Mouse (Mus musculus) heart, postnatal 14 days (tissue): ENCODE measurements around the gene Aaed1. TPM values are rescaled to one million over a fixed set of nuclear protein-coding genes. Genes with fewer than 3 reads are reported as not detected.

Experiments used
- DNase-seq, 2 experiments: peaks; one replicate each; pipeline ENCODE4 v3.0.0; 2021 to 2022
- intact Hi-C: fragments of 180-260 bp; cut with DNase I; formaldehyde crosslinking; loops from one replicate; pipeline ENCODE4 v1.15.1; 2025
- long read RNA-seq, 2 experiments: library from polyadenylated mRNA; stranded (forward); transcript quantifications; one replicate each; pipeline ENCODE4 v2.0.0; 2021
- total RNA-seq, 2 experiments: library from RNA; stranded (reverse); gene quantifications; 2 replicates each; pipeline ENCODE4 v1.2.3; 2021

Gene Aaed1
- total RNA-seq = 10 to 100 TPM; 51.9 to 58.6 TPM
- long read RNA-seq, experiment 1, transcript Aaed1-207 (6 exons, 3,011 nt) = major isoform, 68 of 86 reads
- long read RNA-seq, experiment 1, partial matches to known transcripts = 6 of 86 reads
- long read RNA-seq, experiment 1, other reads (novel, unspliced or antisense) = 5 of 86 reads
- long read RNA-seq, experiment 2, transcript Aaed1-207 (6 exons, 3,011 nt) = major isoform, 48 of 78 reads
- long read RNA-seq, experiment 2, transcript Aaed1-201 (5 exons, 791 nt) = minor isoform, 10 of 78 reads
- long read RNA-seq, experiment 2, partial matches to known transcripts = 2 of 78 reads
- long read RNA-seq, experiment 2, other reads (novel, unspliced or antisense) = 15 of 78 reads

GRCm38 (mm10) chr13:64312024-64312915, at the start of gene Aaed1:
Gene Aaed1 (minus strand): TSS chr13:64312710.
- DNase-seq = peak; percentile 93 to 94
- intact Hi-C loops = loop anchor here (5.0 to 10.0 kb wide), 2 partner anchors 150 to 933 kb away; partner anchors contain the start of gene Habp4

- intact Hi-C loops = loop anchor here (2.0 kb wide), 1 partner anchor 71 kb away; the partner anchor contains the start of gene Cdk20
Measured at GRCm38 (mm10) chr13:64362139-64362538, 49.6 kb upstream of the Aaed1 start.

GRCm38 (mm10) chr13:64361020-64361419, 48.5 kb upstream of the Aaed1 start:
- intact Hi-C loops = no loop called here
- DNase-seq = no peak

More at GRCm38 (mm10) chr13:64362139-64362538, 49.6 kb upstream of the Aaed1 start:
- DNase-seq = no peak

- no peak for DNase-seq
- intact Hi-C loops = no loop called here
Measured at GRCm38 (mm10) chr13:64359702-64360101, 47.2 kb upstream of the Aaed1 start.

GRCm38 (mm10) chr13:64358476-64358875, 46.0 kb upstream of the Aaed1 start:
- no peak for DNase-seq
- intact Hi-C loops = no loop called here

GRCm38 (mm10) chr13:64357389-64357788, 44.9 kb upstream of the Aaed1 start:
- intact Hi-C loops = no loop called here
- DNase-seq = no peak

GRCm38 (mm10) chr13:64349474-64349873, 37.0 kb upstream of the Aaed1 start:
- no peak for DNase-seq
- intact Hi-C loops = no loop called here

- intact Hi-C loops = no loop called here
- DNase-seq = peak; percentile 33 to 45
Measured at GRCm38 (mm10) chr13:64344082-64344501, 31.6 kb upstream of the Aaed1 start.

GRCm38 (mm10) chr13:64343598-64343997, 31.1 kb upstream of the Aaed1 start:
- peak in 1 of 2 experiments; percentile 14 for DNase-seq
- intact Hi-C loops = no loop called here

- intact Hi-C loops = no loop called here
- DNase-seq = no peak
Measured at GRCm38 (mm10) chr13:64335546-64336132, 23.1 kb upstream of the Aaed1 start.

- intact Hi-C loops = no loop called here
- no peak for DNase-seq
Measured at GRCm38 (mm10) chr13:64333102-64333501, 20.6 kb upstream of the Aaed1 start.

- intact Hi-C loops = no loop called here
- DNase-seq = no peak
Measured at GRCm38 (mm10) chr13:64332321-64332720, 19.8 kb upstream of the Aaed1 start.

GRCm38 (mm10) chr13:64322561-64323281, 10.2 kb upstream of the Aaed1 start:
- no peak for DNase-seq
- intact Hi-C loops = no loop called here

- no peak for DNase-seq
- intact Hi-C loops = no loop called here
Measured at GRCm38 (mm10) chr13:64320334-64320733, 7.8 kb upstream of the Aaed1 start.

- DNase-seq = no peak
- intact Hi-C loops = loop anchor here (10.0 kb wide), 1 partner anchor 925 kb away; no protein-coding TSS in a partner anchor
Measured at GRCm38 (mm10) chr13:64319782-64320181, 7.3 kb upstream of the Aaed1 start.

GRCm38 (mm10) chr13:64318355-64318754, 5.8 kb upstream of the Aaed1 start:
- DNase-seq = peak; percentile 59 to 75
- intact Hi-C loops = loop anchor here (10.0 kb wide), 1 partner anchor 926 kb away; no protein-coding TSS in a partner anchor

GRCm38 (mm10) chr13:64315483-64316050, 3.1 kb upstream of the Aaed1 start:
- intact Hi-C loops = loop anchor here (1.0 to 10.0 kb wide), 3 partner anchors 53 to 929 kb away; no protein-coding TSS in a partner anchor
- peak in 1 of 2 experiments; percentile 45 for DNase-seq

- intact Hi-C loops = loop anchor here (2.0 to 10.0 kb wide), 3 partner anchors 55 to 931 kb away; partner anchors contain the start of gene Habp4
- DNase-seq = no peak
Measured at GRCm38 (mm10) chr13:64314041-64314440, 1.5 kb upstream of the Aaed1 start.

GRCm38 (mm10) chr13:64312916-64313289, 393 bp upstream of the Aaed1 start:
- no peak for DNase-seq
- intact Hi-C loops = loop anchor here (5.0 to 10.0 kb wide), 2 partner anchors 151 to 932 kb away; partner anchors contain the start of gene Habp4
